Mouse (Mus musculus) midbrain, embryonic 11.5 days (tissue): ENCODE data around the gene Tns2. TPM values are rescaled to one million over a fixed set of nuclear protein-coding genes. Genes with fewer than 3 reads are reported as not detected.
"Not testable (repeated sequence)": the region's sequence is repeated elsewhere in the genome, so short reads cannot be mapped to it uniquely, and the experiment has no call there.

Experiments used
- ATAC-seq: fragments of 200-750 bp; cut with Nextera tagmentation; 2 replicates; pipeline ENCODE4 v1.8.0; 2017; ENCODE audit warnings: moderate TSS enrichment, moderate library complexity; ENCODE audit not compliant: low FRiP score
- DNase-seq: peaks from one replicate; pipeline ENCODE4 v3.0.0; 2015; ENCODE audit warnings: low spot score; ENCODE audit errors: missing footprints
- H3K27ac ChIP-seq: fragments of 300-500 bp; sonication (generic); 2 replicates; pipeline ENCODE4 v1.5.1; 2014; ENCODE audit warnings: low read depth, low read length
- H3K27me3 ChIP-seq: fragments of 300-500 bp; sonication (generic); 2 replicates; pipeline ENCODE4 v1.6.1; 2014; ENCODE audit warnings: mild to moderate bottlenecking, low read length, moderate library complexity, mixed read lengths; ENCODE audit not compliant: control insufficient read depth, insufficient read depth
- H3K36me3 ChIP-seq: fragments of 300-500 bp; sonication (generic); 2 replicates; pipeline ENCODE4 v1.6.1; 2014; ENCODE audit warnings: mild to moderate bottlenecking, low read length, moderate library complexity, mixed read lengths; ENCODE audit not compliant: control insufficient read depth, insufficient read depth
- H3K4me1 ChIP-seq: fragments of 300-500 bp; sonication (generic); 2 replicates; pipeline ENCODE4 v1.6.1; 2014; ENCODE audit warnings: low read length; ENCODE audit not compliant: control insufficient read depth, insufficient read depth
- H3K4me2 ChIP-seq: fragments of 300-500 bp; sonication (generic); 2 replicates; pipeline ENCODE4 v1.6.1; 2014; ENCODE audit warnings: mild to moderate bottlenecking, moderate library complexity
- H3K4me3 ChIP-seq: fragments of 300-500 bp; sonication (generic); 2 replicates; pipeline ENCODE4 v1.5.1; 2014; ENCODE audit warnings: low read depth, low read length
- H3K9ac ChIP-seq: fragments of 300-500 bp; sonication (generic); 2 replicates; pipeline ENCODE4 v1.6.1; 2014; ENCODE audit warnings: low read length
- H3K9me3 ChIP-seq: fragments of 300-500 bp; sonication (generic); 2 replicates; pipeline ENCODE4 v1.6.1; 2016; ENCODE audit warnings: low read length; ENCODE audit not compliant: control insufficient read depth
- WGBS: fragments of 180-500 bp; shearing (Covaris S2); extraction: QIAGEN DNeasy Blood & Tissue Kit; methylation state at CpG from one replicate; pipeline ENCODE4 v1.1.7; 2014; 5-methylcytosine and 5-hydroxymethylcytosine counted together
- polyA plus RNA-seq: library from polyadenylated mRNA; unstranded; fragments of >200 nt; fragmentation: Nextera tagmentation; extraction: Ambion mirVana; gene quantifications from 2 replicates; pipeline ENCODE4 v1.2.1, GENCODE M21; 2014

Gene Tns2
- polyA plus RNA-seq, 1 experiment from 2014 or later, result 7.5 TPM

DNA sequence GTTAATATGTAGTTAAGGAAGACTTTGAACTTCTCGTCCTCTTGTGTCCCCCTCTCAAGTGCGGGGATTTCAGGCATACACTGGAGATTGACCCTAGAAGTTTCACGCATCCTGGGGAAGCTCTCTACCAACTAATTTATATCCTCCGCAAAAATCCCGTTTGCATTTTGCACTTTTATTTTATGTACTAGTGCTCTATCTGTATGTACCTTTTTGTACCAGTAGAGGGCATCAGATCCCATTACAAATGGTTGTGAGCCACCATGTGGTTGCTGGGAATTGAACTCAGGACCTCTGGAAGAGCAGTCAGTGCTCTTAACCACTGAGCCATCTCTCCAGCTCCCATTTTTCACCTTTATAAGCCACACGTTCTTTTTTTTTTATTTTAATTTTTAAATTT lies 54.8 kb downstream of the Tns2 start:
- ATAC-seq, H3K4me3 ChIP-seq, H3K9me3 ChIP-seq, DNase-seq, H3K27ac ChIP-seq, H3K36me3 ChIP-seq, H3K27me3 ChIP-seq, H3K9ac ChIP-seq, H3K4me2 ChIP-seq, H3K4me1 ChIP-seq: not testable (repeated sequence)
- 94% methylated on average over 6 of the region's 6 CpGs for WGBS

DNA sequence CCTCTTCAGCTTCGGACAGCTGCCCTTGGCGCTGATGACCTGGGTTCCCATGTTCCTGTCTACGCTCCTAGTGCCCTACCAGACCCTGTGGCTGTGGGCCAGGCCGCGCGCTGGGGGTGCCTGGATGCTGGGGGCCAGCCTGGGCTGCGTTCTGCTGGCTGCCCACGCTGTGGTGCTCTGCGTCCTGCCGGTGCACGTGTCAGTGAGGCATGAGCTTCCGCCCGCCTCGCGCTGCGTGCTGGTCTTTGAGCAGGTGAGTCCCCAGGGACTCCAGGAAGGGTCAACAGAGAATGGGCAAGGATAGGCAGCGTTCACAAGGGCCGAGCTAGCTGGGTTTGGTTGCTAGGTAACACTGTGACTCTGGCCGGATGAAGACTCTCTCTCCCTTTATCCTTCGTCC lies 56.6 kb downstream of the Tns2 start:
- H3K36me3 ChIP-seq, result no peaks in the 10 kb centered on the region
- WGBS, result 23% methylated on average over 20 of the region's 20 CpGs
- peaks cover 7% of the 10 kb centered on the region for H3K4me1 ChIP-seq
- H3K27me3 ChIP-seq, result no peaks in the 10 kb centered on the region
- no peaks in the 10 kb centered on the region for H3K9me3 ChIP-seq
- no peak overlapping the region for H3K27ac ChIP-seq
- H3K4me2 ChIP-seq, result no peak overlapping the region
- DNase-seq (peak; percentile 89), ATAC-seq (peak; percentile 82)
- H3K4me3 ChIP-seq, result no peak overlapping the region
- H3K9ac ChIP-seq, result peak overlapping the region; percentile 38

- H3K36me3 ChIP-seq, result no peaks in the 10 kb centered on the region
- no peak overlapping the region for H3K4me2 ChIP-seq
- WGBS, result 60% methylated on average over 25 of the region's 27 CpGs
- ATAC-seq, result no peak
- no peaks in the 10 kb centered on the region for H3K27me3 ChIP-seq
- no peak overlapping the region for H3K4me3 ChIP-seq
- no peaks in the 10 kb centered on the region for H3K9me3 ChIP-seq
- no peak overlapping the region for H3K9ac ChIP-seq
- peaks cover 4% of the 10 kb centered on the region for H3K4me1 ChIP-seq
- DNase-seq, result no peak
- no peak overlapping the region for H3K27ac ChIP-seq
Measured at GRCm38 (mm10) chr15:102160415-102161060, 60.3 kb downstream of the Tns2 start.

DNA sequence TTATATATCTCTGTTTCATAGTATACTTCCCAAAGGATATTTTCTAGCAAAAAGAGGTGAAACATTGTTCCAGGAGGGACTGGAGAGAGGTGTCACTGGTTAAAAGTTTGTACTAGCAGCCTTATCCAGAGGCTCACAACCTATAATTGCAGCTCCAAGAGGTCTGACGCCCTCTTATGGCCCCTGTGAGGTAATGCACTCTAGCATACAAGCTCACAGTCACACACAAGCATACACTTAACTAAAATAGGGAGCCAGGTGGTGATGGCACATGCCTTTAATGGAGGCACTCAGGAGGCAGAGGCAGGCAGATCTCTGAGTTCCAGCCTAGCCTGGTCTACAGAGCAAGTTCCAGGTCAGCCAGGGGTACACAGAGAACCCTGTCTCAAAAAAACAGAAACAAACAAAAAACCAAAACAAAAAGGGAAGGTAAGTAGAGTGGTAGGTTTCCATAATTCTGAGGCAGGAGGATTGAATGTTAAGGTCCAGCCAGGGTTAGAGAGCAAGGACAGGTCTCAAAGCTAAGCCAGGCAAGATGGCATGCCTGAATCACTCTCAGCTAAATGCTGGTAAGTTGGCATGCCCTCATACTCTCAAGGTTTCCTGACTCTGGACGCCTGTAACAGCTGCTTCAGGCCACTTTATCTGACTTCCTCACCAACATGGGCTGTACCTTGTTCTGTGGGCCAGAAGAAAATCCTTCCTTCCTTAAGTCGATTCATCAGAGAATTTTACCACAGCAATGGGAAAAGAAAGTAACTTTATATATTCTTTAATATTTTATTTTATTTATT lies 63.9 kb downstream of the Tns2 start:
- H3K9me3 ChIP-seq, result no peaks in the 10 kb centered on the region
- H3K4me1 ChIP-seq, result no peaks in the 10 kb centered on the region
- ATAC-seq, result no peak
- 55% methylated on average over 3 of the region's 3 CpGs for WGBS
- H3K36me3 ChIP-seq, result no peaks in the 10 kb centered on the region
- DNase-seq, result no peak
- H3K4me3 ChIP-seq, result no peak overlapping the region
- no peak overlapping the region for H3K4me2 ChIP-seq
- no peaks in the 10 kb centered on the region for H3K27me3 ChIP-seq
- no peak overlapping the region for H3K27ac ChIP-seq
- H3K9ac ChIP-seq, result no peak overlapping the region

DNA sequence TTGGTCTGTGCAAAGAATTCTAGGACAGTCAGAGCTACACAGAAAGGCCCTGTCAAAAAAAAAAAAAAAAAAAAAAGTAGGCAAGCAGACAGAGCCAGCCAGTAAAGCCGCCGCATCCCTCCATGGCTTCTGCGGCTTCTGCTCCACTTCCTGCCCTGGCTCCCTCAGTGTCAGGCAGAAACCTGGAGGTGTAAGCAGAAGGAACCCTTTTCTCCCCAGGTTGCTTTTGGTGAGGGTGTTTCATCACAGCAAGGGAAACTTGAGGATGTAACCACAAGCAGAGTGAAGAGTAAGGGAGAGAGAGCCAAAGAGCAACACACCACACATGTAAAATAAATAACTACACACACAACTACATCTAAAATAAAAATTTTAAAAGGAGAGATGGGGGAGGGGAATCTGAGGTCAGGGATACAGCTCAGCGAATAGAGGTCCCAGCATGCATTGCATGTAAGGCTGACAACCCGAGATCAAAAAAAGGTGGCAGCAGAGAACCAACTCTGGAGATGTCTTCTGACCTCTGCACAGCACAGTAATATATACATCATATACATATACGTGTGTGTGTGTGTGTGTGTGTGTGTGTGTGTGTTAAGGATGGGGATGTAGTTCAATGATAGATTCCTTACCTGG lies 65.4 kb downstream of the Tns2 start:
- Histone ChIP-seq H3K27ac (no peak overlapping the region), H3K4me3 (no peak overlapping the region), H3K27me3 (no peaks in the 10 kb centered on the region), H3K9me3 (no peaks in the 10 kb centered on the region), H3K4me1 (no peaks in the 10 kb centered on the region), H3K36me3 (no peaks in the 10 kb centered on the region), H3K4me2 (no peak overlapping the region), H3K9ac (no peak overlapping the region)
- ATAC-seq (no peak), DNase-seq (no peak)
- 55% methylated on average over 6 of the region's 6 CpGs for WGBS

Other genes starting within 250 kb of the Tns2 start
- 1.00 and 1.4 TPM in 2 replicates for gene Krt1, start 249.6 kb upstream of the Tns2 start, polyA plus RNA-seq
- gene Krt77, start 230.7 kb upstream of the Tns2 start, polyA plus RNA-seq, result not detected in 2 replicates
- gene Krt76, start 207.5 kb upstream of the Tns2 start, polyA plus RNA-seq, result not detected in 2 replicates
- gene Krt4, start 175.7 kb upstream of the Tns2 start, polyA plus RNA-seq, result not detected in 2 replicates
- 0.18 and 0.25 TPM in 2 replicates for gene Krt79, start 160.1 kb upstream of the Tns2 start, polyA plus RNA-seq
- gene Krt78, start 146.1 kb upstream of the Tns2 start, polyA plus RNA-seq, result not detected in 2 replicates
- 9.2 and 10.2 TPM in 2 replicates for gene Krt8, start 95.9 kb upstream of the Tns2 start, polyA plus RNA-seq
- gene Krt18, start 72.2 kb upstream of the Tns2 start, polyA plus RNA-seq, result 5.0 and 5.6 TPM in 2 replicates
- gene Eif4b, start 26.6 kb upstream of the Tns2 start, polyA plus RNA-seq, result 106 and 107 TPM in 2 replicates
- gene Spryd3, start 35.8 kb downstream of the Tns2 start, polyA plus RNA-seq, result 9.8 and 10.5 TPM in 2 replicates
- gene Igfbp6, start 43.9 kb downstream of the Tns2 start, polyA plus RNA-seq, result 0.34 and 0.40 TPM in 2 replicates
- not detected in 2 replicates for gene Soat2, start 50.1 kb downstream of the Tns2 start, polyA plus RNA-seq
- 58.9 and 61.1 TPM in 2 replicates for gene Zfp740, start 102.8 kb downstream of the Tns2 start, polyA plus RNA-seq
- gene Csad, start 104.3 kb downstream of the Tns2 start, polyA plus RNA-seq, result 21.9 and 25.9 TPM in 2 replicates
- 0.15 and 0.55 TPM in 2 replicates for gene Itgb7, start 131.5 kb downstream of the Tns2 start, polyA plus RNA-seq
- gene Rarg, start 157.1 kb downstream of the Tns2 start, polyA plus RNA-seq, result 10.1 and 10.5 TPM in 2 replicates
- gene Gm9918, start 170.2 kb downstream of the Tns2 start, polyA plus RNA-seq, result 0.15 and 0.23 TPM in 2 replicates
- 50.8 and 53.0 TPM in 2 replicates for gene Mfsd5, start 179.0 kb downstream of the Tns2 start, polyA plus RNA-seq
- 29.4 and 33.3 TPM in 2 replicates for gene Espl1, start 195.9 kb downstream of the Tns2 start, polyA plus RNA-seq
- 404 and 408 TPM in 2 replicates for gene Pfdn5, start 225.7 kb downstream of the Tns2 start, polyA plus RNA-seq
- gene Myg1, start 231.3 kb downstream of the Tns2 start, polyA plus RNA-seq, result 97.8 and 99.5 TPM in 2 replicates